Mouse (Mus musculus) kidney, postnatal 0 days (tissue): Measurements from ENCODE around the gene Wdr25. TPM values are rescaled to one million over a fixed set of nuclear protein-coding genes. Genes with fewer than 3 reads are reported as not detected.

Experiments
- ATAC-seq: fragments of 200-750 bp; cut with Nextera tagmentation; replicated peaks from 2 replicates; pipeline ENCODE4 v1.8.0; 2017; ENCODE audit warnings: low read depth, moderate number of reproducible peaks, moderate TSS enrichment, moderate library complexity; ENCODE audit not compliant: low FRiP score
- DNase-seq: peaks from one replicate; pipeline ENCODE4 v3.0.0-alpha.2; 2016; ENCODE audit warnings: low spot score
- H3K27ac ChIP-seq: fragments of 300-500 bp; sonication (generic); 2 replicates; pipeline ENCODE4 v1.5.1; 2014; ENCODE audit warnings: mild to moderate bottlenecking
- H3K27me3 ChIP-seq: fragments of 300-500 bp; sonication (generic); 2 replicates; pipeline ENCODE4 v1.6.1; 2014; ENCODE audit warnings: low read length, mixed read lengths; ENCODE audit not compliant: insufficient read depth
- H3K36me3 ChIP-seq: fragments of 300-500 bp; sonication (generic); 2 replicates; pipeline ENCODE4 v1.6.1; 2014; ENCODE audit warnings: low read length, mixed read lengths; ENCODE audit not compliant: insufficient read depth
- H3K4me1 ChIP-seq: fragments of 300-500 bp; sonication (generic); replicated peaks from 2 replicates; pipeline ENCODE4 v1.6.1; 2014; ENCODE audit warnings: antibody characterized with exemption, low read length, mixed read lengths; ENCODE audit not compliant: insufficient read depth
- H3K4me2 ChIP-seq: fragments of 300-500 bp; sonication (generic); 2 replicates; pipeline ENCODE4 v1.6.1; 2014; ENCODE audit warnings: mild to moderate bottlenecking, low read length, moderate library complexity, mixed read lengths
- H3K4me3 ChIP-seq: fragments of 300-500 bp; sonication (generic); replicated peaks from 2 replicates; pipeline ENCODE4 v1.5.1; 2014; ENCODE audit warnings: low read depth, low read length
- H3K9ac ChIP-seq: fragments of 300-500 bp; sonication (generic); 2 replicates; pipeline ENCODE4 v1.6.1; 2014; ENCODE audit warnings: low read depth, low read length
- H3K9me3 ChIP-seq: fragments of 300-500 bp; sonication (generic); replicated peaks from 2 replicates; pipeline ENCODE4 v1.6.1; 2016; ENCODE audit warnings: low read length, inconsistent platforms, mixed read lengths
- CTCF ChIP-seq: IDR thresholded peaks from 2 replicates; pipeline ENCODE4 v1.5.1; 2016; ENCODE audit warnings: antibody characterized with exemption, low read depth, mild to moderate bottlenecking, moderate library complexity
- WGBS: fragments of 180-500 bp; shearing (Covaris S2); extraction: QIAGEN DNeasy Blood & Tissue Kit; methylation state at CpG from one replicate; pipeline ENCODE4 v1.1.7; 2014; 5-methylcytosine and 5-hydroxymethylcytosine counted together
- polyA plus RNA-seq: library from polyadenylated mRNA; unstranded; fragments of >200 nt; fragmentation: Nextera tagmentation; extraction: Ambion mirVana; gene quantifications from 2 replicates; pipeline ENCODE4 v1.2.1, GENCODE M21; 2015

Gene Wdr25
- polyA plus RNA-seq, 1 experiment from 2014 or later, result 5.3 TPM

- DNase-seq (peak; percentile 44), ATAC-seq (no peak)
- TF ChIP-seq CTCF, result no peak
- 30% methylated on average over 9 of the region's 9 CpGs for WGBS
- H3K27ac ChIP-seq, result no peak overlapping the region
- H3K9ac ChIP-seq, result no peak overlapping the region
- H3K4me2 ChIP-seq, result no peak overlapping the region
- H3K4me3 ChIP-seq, result no peak overlapping the region
- H3K4me1 ChIP-seq, result no peaks in the 10 kb centered on the region
- H3K9me3 ChIP-seq, result no peaks in the 10 kb centered on the region
- no peaks in the 10 kb centered on the region for H3K36me3 ChIP-seq
- 0 out of 2 replicates have a peak, but pooled peaks cover 3% of the 10 kb centered on the region for H3K27me3 ChIP-seq
Observed at GRCm38 (mm10) chr12:108990425-108990824, 97.0 kb downstream of the Wdr25 start.

- no peak for DNase-seq
- Histone ChIP-seq H3K27me3 (0 out of 2 replicates have a peak, but pooled peaks cover 3% of the 10 kb centered on the region), H3K36me3 (no peaks in the 10 kb centered on the region), H3K4me3 (no peak overlapping the region), H3K27ac (no peak overlapping the region), H3K9ac (no peak overlapping the region), H3K4me2 (no peak overlapping the region), H3K9me3 (no peaks in the 10 kb centered on the region), H3K4me1 (no peaks in the 10 kb centered on the region)
- ATAC-seq, result no peak
- TF ChIP-seq CTCF, result no peak
- 70% methylated on average over 2 of the region's 2 CpGs for WGBS
Observed at GRCm38 (mm10) chr12:108993046-108993445, 99.6 kb downstream of the Wdr25 start.

GRCm38 (mm10) chr12:108994436-108995031 lies 101.1 kb downstream of the Wdr25 start:
- no peaks in the 10 kb centered on the region for H3K9me3 ChIP-seq
- ATAC-seq (peak; percentile 69; the same call in 1 of the 2 replicates), DNase-seq (peak; percentile 83)
- H3K9ac ChIP-seq, result no peak overlapping the region
- no peak overlapping the region for H3K27ac ChIP-seq
- WGBS, result 5% methylated on average over 19 of the region's 19 CpGs
- peak overlapping the region; percentile 41; the same call in 1 of the 2 replicates for H3K4me2 ChIP-seq
- H3K27me3 ChIP-seq, result 0 out of 2 replicates have a peak, but pooled peaks cover 3% of the 10 kb centered on the region
- no peaks in the 10 kb centered on the region for H3K36me3 ChIP-seq
- no peaks in the 10 kb centered on the region for H3K4me1 ChIP-seq
- H3K4me3 ChIP-seq, result no peak overlapping the region
- TF ChIP-seq CTCF, result peak; percentile 25; the same call in 1 of the 2 replicates

GRCm38 (mm10) chr12:108995976-108996636 lies 102.7 kb downstream of the Wdr25 start:
- ATAC-seq, result no peak
- Histone ChIP-seq H3K9me3 (no peaks in the 10 kb centered on the region), H3K4me1 (no peaks in the 10 kb centered on the region), H3K9ac (no peak overlapping the region), H3K27ac (no peak overlapping the region), H3K4me2 (no peak overlapping the region), H3K27me3 (0 out of 2 replicates have a peak, but pooled peaks cover 3% of the 10 kb centered on the region), H3K4me3 (no peak overlapping the region), H3K36me3 (no peaks in the 10 kb centered on the region)
- 81% methylated on average over 12 of the region's 12 CpGs for WGBS
- DNase-seq, result no peak
- TF ChIP-seq CTCF, result 0 out of 2 replicates have a peak, but pooled peaks have one; percentile 19

- no peaks in the 10 kb centered on the region for H3K4me1 ChIP-seq
- no peak overlapping the region for H3K4me2 ChIP-seq
- 74% methylated on average over 8 of the region's 8 CpGs for WGBS
- no peak for DNase-seq
- H3K4me3 ChIP-seq, result no peak overlapping the region
- 0 out of 2 replicates have a peak, but pooled peaks cover 3% of the 10 kb centered on the region for H3K27me3 ChIP-seq
- no peak overlapping the region for H3K9ac ChIP-seq
- no peak for TF ChIP-seq CTCF
- H3K36me3 ChIP-seq, result no peaks in the 10 kb centered on the region
- no peak for ATAC-seq
- no peak overlapping the region for H3K27ac ChIP-seq
- no peaks in the 10 kb centered on the region for H3K9me3 ChIP-seq
Observed at GRCm38 (mm10) chr12:108997249-108997648, 103.8 kb downstream of the Wdr25 start.

- DNase-seq, result no peak
- WGBS, result 69% methylated on average over 7 of the region's 7 CpGs
- Histone ChIP-seq H3K36me3 (no peaks in the 10 kb centered on the region), H3K9ac (no peak overlapping the region), H3K9me3 (no peaks in the 10 kb centered on the region), H3K4me1 (no peaks in the 10 kb centered on the region), H3K4me2 (no peak overlapping the region), H3K27ac (no peak overlapping the region), H3K27me3 (no peaks in the 10 kb centered on the region), H3K4me3 (no peak overlapping the region)
- ATAC-seq, result no peak
- TF ChIP-seq CTCF, result no peak
Observed at GRCm38 (mm10) chr12:109002978-109003377, 109.5 kb downstream of the Wdr25 start.
